Mouse (Mus musculus) frontal cortex, adult 2 months (tissue): ENCODE data around the gene Tmem236. TPM values are rescaled to one million over a fixed set of nuclear protein-coding genes. Genes with fewer than 3 reads are reported as not detected.

Experiments used
- DNase-seq, 2 experiments: peaks; one replicate each; pipeline ENCODE4 v3.0.0; 2022; ENCODE audit warnings: low spot score in 1 of 2; ENCODE audit errors: extremely low spot score in 1 of 2
- polyA plus RNA-seq: library from polyadenylated mRNA; depleted of rRNA; stranded (reverse); fragments of >200 nt; gene quantifications from 2 replicates; pipeline ENCODE4 v1.2.3, GENCODE M21; 2012; rRNA removed

The Tmem236 gene
- polyA plus RNA-seq: 0.29 and 0.46 TPM in 2 replicates

DNA sequence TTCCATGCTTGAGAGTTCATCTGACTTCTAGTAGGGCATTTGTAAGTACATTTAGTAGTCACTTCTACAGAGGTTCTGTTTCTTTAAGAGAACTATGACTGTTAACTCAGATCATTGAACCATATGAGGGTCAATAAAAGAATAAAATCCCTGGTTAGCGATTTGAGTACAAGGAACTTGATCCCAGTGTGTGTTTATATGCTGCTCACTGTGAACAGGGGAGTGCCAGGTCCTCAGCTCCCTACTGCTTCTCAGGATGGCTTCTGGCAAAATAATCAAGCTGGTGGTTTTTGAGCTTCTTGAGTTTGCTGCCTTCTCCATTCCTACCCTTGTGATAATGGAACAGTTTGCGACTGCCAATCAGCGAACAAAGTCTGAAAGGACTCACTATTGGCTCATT is at the start of gene Tmem236:
Gene Tmem236 (plus strand): TSS at position 190 of the 400 bp plus-strand sequence.
- no peak for DNase-seq

DNA sequence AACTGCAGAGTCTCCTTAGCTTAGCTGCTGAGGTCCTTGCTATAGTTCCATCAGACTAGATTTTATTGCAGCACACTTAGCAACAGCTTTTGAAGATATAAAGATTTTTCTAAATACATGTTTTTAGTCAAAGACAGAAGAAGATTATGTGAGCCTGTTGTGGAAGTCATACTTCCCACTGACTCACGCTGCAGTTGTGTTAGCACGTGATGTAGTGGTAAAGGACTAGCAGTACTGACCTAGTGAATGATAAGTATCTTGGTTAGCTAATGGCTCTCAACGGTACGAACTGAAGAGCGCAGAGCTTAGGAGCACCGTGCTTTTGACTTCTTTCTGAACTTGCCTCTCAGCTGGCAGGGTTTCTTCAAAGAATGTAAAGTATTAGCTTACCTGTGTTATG is 47.9 kb upstream of the Tmem236 start:
- DNase-seq: no peak

DNA sequence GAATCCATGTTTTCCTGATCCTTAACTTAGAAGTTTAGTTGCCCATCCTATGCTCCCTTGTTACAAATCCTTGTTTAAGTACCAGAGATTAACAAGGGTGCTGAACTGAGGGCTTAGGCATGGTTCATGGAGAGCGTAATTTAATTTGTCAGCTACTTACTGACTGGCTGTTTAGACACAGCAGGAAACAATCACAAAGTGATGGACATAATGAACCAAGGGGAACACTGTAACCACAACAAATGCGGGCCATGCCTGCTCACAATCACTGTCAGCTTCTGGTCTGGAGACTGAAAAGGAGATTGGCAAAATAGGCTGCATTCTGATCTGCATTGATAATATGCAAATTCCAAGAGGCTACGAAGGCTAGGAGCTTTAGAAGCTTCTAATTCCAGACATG is 46.7 kb upstream of the Tmem236 start:
- DNase-seq: no peak

DNA sequence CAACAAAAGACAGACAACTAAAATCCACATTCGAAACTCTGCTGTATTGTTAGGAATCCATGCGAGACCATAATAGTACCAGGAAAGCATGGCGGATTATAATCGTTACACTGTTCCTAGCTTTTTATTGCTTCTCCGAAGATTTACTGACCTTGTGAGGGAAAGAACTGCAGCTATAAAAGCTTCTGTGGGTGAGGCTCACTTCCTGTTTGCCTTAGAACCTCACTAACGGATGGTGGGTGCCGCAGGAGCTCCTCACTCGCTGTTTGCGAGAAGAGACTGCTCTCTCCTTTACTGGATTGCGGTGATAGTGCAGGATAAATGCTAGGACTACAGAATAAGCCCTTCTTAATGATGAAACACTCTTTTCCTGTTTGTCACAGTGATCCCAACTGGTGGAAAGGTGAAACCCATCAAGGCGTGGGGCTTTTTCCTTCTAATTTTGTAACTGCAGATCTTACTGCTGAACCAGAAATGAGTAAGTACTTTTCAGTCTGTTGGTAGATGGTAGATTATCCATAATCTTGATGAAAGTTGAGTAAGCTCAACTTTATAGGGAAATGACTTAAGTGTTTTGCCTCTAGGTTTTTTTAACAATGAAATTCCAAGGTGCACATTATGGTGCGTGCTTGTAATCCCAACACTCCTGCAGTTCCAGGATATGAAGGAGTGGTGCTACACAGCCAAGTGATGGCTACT is 43.5 kb upstream of the Tmem236 start:
- DNase-seq: no peak

DNA sequence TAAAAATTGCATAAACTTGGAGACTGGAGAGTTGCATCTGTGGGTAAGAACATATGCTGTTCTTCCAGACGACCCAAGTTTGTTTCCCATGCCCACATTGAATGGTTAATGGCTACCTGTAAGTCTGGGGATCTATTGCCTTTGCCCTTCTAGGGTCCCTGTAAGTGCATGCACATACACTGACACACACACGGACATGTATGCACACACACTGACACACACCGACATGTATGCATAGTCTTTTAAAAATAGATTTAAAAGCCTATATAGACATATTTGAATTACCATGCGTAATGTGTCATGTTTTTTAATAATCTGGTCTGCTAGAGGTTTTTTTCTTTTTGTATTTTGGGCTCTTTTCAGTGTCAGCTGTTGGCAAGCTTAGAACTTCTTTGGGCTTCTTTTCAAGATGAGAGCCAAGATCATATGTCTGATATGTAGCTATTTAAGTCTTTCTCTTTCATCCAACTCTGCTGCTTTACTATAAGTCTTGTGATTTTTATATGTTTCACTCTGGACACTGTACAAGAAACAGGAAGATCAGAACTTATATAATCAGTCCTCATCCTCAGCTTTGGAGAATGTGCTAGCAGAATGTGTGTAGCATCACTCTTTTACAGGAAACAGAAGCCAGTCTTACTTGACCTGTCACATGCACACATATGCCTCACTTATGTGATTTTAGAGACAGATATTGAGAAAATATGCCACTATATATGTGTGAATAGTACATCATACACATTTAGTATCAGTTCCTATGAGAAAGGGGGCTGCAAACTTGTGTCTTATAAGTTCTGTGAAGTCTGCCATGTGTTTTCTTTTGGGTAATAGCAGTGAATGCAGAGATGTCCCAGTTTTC is 41.6 kb upstream of the Tmem236 start:
- DNase-seq: peak in 1 of 2 experiments; percentile 14

DNA sequence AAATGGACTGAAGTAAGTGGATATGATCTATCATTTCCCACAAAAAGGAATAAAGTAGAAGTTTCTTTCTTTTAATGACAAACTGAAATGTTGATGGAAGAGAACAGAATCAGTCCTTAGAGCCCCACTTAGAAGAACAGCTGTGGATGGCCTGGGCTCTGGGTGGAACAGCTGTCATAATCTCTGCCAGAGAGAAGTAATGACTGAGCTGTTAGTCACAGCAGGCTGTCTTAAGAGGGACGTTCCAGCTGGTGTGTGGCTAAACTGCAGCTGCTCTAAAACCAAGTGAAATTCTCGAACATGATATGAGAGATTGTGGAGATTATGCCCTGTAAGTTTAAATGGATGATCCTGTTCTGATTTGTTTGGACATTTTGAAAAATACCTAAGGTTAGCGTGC is 37.4 kb upstream of the Tmem236 start:
- DNase-seq: no peak

GRCm38 (mm10) chr2:14139590-14139989 is 34.7 kb upstream of the Tmem236 start:
- no peak for DNase-seq

- DNase-seq: no peak
Measured at GRCm38 (mm10) chr2:14140044-14140443, 34.3 kb upstream of the Tmem236 start.

DNA sequence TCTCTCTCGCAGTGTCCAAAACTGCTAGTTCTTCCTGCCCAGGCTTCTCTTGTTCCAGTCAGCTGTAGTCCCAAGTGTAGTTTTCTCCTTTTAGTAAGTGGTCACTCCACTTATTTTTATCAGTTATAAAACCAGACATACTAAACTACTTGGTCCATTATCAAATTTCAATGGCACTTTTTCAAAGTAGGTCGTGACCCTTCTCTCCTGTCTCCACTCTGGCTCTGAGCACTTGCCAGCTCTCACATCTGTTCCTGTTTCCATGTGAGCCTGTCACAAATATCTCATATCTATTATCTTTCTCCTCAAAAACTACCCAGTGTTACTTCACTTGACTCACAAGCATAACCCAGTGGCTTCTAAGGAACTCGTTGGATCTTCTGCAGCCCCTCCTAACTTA is 29.0 kb upstream of the Tmem236 start:
- DNase-seq: no peak

DNA sequence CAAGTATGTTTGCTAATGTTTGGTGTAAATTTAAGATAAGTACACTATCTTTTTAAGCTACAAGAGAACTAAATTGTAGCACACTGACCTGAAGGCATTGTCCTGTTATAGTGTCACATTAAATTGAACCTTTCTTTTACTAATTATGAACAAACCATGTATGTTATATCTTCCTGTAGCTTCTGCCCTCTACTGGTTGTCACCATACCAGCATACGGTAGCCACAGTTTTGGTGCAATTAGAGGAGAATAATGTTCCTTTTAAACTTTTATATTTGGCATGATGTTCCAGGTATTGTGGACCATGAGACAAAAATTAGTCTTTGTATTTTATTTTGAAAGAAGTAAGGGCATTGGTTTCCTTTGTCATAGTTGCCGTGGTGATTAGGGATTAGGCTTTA is 27.4 kb upstream of the Tmem236 start:
- no peak for DNase-seq

- DNase-seq: no peak
Measured at GRCm38 (mm10) chr2:14150829-14151228, 23.5 kb upstream of the Tmem236 start.

DNA sequence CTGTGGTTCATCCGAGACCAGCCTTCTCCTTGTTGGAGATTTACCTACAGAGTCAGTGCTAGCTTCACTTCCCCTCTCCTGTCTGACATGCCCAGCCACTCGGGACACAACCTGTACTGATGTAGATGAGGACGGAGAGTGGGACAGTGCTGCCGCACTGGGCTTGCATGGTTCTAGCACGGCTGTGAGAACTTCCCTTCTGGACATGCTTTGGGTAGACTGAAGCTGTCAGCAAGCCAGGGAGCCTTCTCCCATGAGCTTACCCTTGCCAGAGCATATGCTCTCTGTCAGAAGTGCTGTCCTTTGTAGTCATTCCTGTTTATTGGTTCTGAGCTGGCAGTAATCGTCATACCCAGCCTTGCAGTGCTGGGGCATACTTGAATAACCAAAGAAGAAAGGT is 22.5 kb upstream of the Tmem236 start:
- DNase-seq: no peak

- no peak for DNase-seq
Measured at GRCm38 (mm10) chr2:14159047-14159446, 15.3 kb upstream of the Tmem236 start.

GRCm38 (mm10) chr2:14159756-14160155 is 14.6 kb upstream of the Tmem236 start:
- no peak for DNase-seq

GRCm38 (mm10) chr2:14164459-14165030 is 9.8 kb upstream of the Tmem236 start:
- no peak for DNase-seq

GRCm38 (mm10) chr2:14165066-14165465 is 9.3 kb upstream of the Tmem236 start:
- DNase-seq: no peak

- DNase-seq: peak in 1 of 2 experiments; percentile 28
Measured at GRCm38 (mm10) chr2:14165618-14166344, 8.5 kb upstream of the Tmem236 start.

DNA sequence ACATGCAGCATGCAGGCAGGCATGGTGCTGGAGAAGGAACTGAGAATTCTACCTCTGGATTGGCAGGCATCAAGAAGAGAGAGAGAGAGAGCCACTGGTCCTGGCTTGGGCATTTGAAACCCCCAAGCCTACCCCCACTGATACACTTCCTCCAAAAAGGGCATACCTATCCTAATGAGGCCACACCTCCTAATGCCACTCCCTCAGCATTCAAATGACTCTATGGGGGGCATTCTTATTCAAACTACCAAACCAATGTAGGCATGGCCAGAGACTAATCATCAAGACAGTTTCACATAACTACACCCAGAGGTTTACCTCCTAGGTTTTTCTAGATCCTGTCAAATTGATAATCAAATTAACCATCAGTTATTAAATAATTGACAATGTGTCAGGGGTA is 6.6 kb upstream of the Tmem236 start:
- DNase-seq: no peak

- no peak for DNase-seq
Measured at GRCm38 (mm10) chr2:14176460-14177193, 2.3 kb downstream of the Tmem236 start.

DNA sequence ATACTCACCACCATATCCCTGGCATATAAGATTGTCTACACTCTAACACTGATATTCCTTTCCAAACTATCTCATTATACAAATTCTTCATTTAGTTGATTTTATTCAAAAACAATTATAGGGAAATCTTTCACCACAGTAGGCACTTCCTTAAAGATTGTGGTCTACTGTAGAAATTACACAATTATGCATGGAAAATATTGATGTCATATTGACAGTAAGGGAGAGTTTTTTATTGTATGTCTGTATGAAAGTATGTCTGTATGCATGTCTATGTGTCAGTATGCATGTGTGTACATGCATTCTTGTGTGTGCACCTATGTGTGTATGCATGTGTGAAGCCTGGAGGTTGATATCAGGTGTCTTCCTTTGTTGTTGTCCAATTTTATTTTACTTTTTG is 10.1 kb downstream of the Tmem236 start:
- DNase-seq: no peak
